Mouse (Mus musculus): Measurements from ENCODE around the gene H2-Aa. TPM values are rescaled to one million over a fixed set of nuclear protein-coding genes. Genes with fewer than 3 reads are reported as not detected.

H2-Aa gene
- polyA plus RNA-seq (2012; rRNA removed) (2.0 and 2.9 TPM in 2 replicates), polyA plus RNA-seq (2014; fragmentation: Nextera tagmentation; extraction: Ambion mirVana) (4.1 and 4.5 TPM in 2 replicates)

DNA sequence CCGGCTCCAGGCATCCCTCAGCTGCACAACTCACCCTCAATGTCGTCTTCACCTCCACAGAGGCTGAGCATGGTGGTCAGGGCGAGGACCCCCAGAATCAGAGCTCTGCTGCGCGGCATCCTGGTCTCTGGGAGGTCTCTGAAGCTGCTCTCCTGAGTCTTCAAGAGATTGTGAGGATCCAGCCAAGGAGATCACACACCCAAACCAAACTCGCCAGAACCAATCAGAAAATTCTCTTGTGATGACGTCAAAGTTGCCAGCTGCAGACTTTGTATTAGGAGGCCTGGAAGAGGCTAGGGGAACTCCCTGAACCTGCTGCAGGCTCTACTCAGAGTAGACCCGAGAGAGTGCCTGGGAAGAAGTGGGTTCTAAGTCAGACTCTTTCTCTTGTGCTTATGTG lies at the start of gene H2-Aa:
H2-Aa (minus strand) TSS at position 176 of the 400 bp plus-strand sequence.
- H3K9ac ChIP-seq (ENCODE audit: low read depth, low read length, severe bottlenecking) = no peak within 1 kb of the TSS
- H3K9me3 ChIP-seq (ENCODE audit: control insufficient read depth, low read length) = no peaks in the 10 kb centered on the region
- no peak for TF ChIP-seq POLR2A (IDR thresholded peaks at IDR 0.05; ENCODE audit: borderline replicate concordance, extremely low read depth, insufficient read depth, insufficient read length)
- H3K27me3 ChIP-seq (ENCODE audit: control insufficient read depth, insufficient read depth, low read length) = no peaks in the 10 kb centered on the region
- H3K27ac ChIP-seq (replicated peaks; ENCODE audit: low read depth, low read length) = no peak within 1 kb of the TSS
- H3K4me2 ChIP-seq (replicated peaks; ENCODE audit: low read depth, low read length, severe bottlenecking) = no peak within 1 kb of the TSS
- DNase-seq (ENCODE audit: low spot score) = peak; percentile 72
- 12% methylated on average over 8 of the region's 8 CpGs for WGBS
- H3K4me3 ChIP-seq (replicated peaks; ENCODE audit: low read length) = no peak within 1 kb of the TSS
- H3K4me1 ChIP-seq (ENCODE audit: control insufficient read depth, insufficient read depth, low read length) = no peaks in the 10 kb centered on the region
- peak; percentile 63; the same call in 1 of the 2 replicates for ATAC-seq (ENCODE audit: low FRiP score, low read depth)
- H3K36me3 ChIP-seq (ENCODE audit: control insufficient read depth, insufficient read depth, low read length) = no peaks in the 10 kb centered on the region

- DNase-seq (ENCODE audit: low spot score) = no peak
- Histone ChIP-seq H3K9me3 (ENCODE audit: control insufficient read depth, low read length) (no peaks in the 10 kb centered on the region), H3K27me3 (ENCODE audit: control insufficient read depth, insufficient read depth, low read length) (no peaks in the 10 kb centered on the region), H3K4me2 (replicated peaks; ENCODE audit: low read depth, low read length, severe bottlenecking) (no peak overlapping the region), H3K9ac (ENCODE audit: low read depth, low read length, severe bottlenecking) (no peak overlapping the region), H3K4me1 (ENCODE audit: control insufficient read depth, insufficient read depth, low read length) (no peaks in the 10 kb centered on the region), H3K27ac (replicated peaks; ENCODE audit: low read depth, low read length) (no peak overlapping the region), H3K4me3 (replicated peaks; ENCODE audit: low read length) (no peak overlapping the region), H3K36me3 (ENCODE audit: control insufficient read depth, insufficient read depth, low read length) (no peaks in the 10 kb centered on the region)
- no peak for TF ChIP-seq POLR2A (IDR thresholded peaks at IDR 0.05; ENCODE audit: borderline replicate concordance, extremely low read depth, insufficient read depth, insufficient read length)
- ATAC-seq (ENCODE audit: low FRiP score, low read depth) = no peak
- 96% methylated on average over 1 of the region's 1 CpGs for WGBS
These were observed 43.6 kb upstream of the H2-Aa start for GRCm38 (mm10) chr17:34331200-34331599.

DNA sequence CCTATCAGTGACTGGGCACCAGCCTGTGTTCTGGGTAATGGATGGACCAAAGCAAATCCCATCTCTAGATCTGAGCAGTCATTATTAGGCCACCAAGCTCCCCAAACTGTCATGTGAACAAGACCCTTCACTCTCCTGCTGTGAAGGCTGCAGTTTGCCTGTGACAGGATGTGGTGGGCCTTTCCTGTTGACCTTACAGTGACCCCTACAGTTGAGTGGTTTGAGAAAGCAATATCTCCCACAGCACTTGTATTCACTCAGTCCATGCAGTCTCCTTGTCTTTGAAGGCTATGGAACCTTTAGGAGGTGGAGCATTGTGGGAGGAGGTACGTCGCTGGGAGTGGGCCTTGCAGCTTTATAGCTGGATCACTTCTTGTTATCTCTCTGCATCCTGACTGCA lies 42.2 kb upstream of the H2-Aa start:
- Histone ChIP-seq H3K4me2 (replicated peaks; ENCODE audit: low read depth, low read length, severe bottlenecking) (no peak overlapping the region), H3K4me3 (replicated peaks; ENCODE audit: low read length) (no peak overlapping the region), H3K9ac (ENCODE audit: low read depth, low read length, severe bottlenecking) (no peak overlapping the region), H3K4me1 (ENCODE audit: control insufficient read depth, insufficient read depth, low read length) (no peaks in the 10 kb centered on the region), H3K27ac (replicated peaks; ENCODE audit: low read depth, low read length) (no peak overlapping the region), H3K9me3 (ENCODE audit: control insufficient read depth, low read length) (no peaks in the 10 kb centered on the region), H3K27me3 (ENCODE audit: control insufficient read depth, insufficient read depth, low read length) (no peaks in the 10 kb centered on the region), H3K36me3 (ENCODE audit: control insufficient read depth, insufficient read depth, low read length) (no peaks in the 10 kb centered on the region)
- ATAC-seq (ENCODE audit: low FRiP score, low read depth) (no peak), DNase-seq (ENCODE audit: low spot score) (no peak)
- no peak for TF ChIP-seq POLR2A (IDR thresholded peaks at IDR 0.05; ENCODE audit: borderline replicate concordance, extremely low read depth, insufficient read depth, insufficient read length)
- 42% methylated on average over 2 of the region's 2 CpGs for WGBS

DNA sequence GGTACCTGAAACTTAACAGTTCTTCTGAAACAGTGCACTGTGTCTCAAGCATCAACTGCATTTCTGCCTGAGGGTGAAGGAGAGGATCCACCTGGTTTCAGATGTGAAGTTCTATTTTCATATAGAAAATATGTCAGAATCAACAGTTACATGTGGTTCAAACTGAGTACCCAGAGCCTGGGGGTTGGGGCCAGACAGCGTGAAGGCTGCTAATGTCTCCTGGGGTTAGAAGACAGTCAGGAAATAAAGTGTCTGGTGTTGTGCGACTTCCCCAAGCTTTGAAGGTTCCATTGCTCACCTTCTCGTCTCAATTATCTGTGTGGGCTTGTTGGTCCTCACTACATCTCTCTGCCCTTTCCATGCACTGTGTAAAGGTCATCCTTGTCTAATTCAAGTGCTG lies 38.8 kb upstream of the H2-Aa start:
- Histone ChIP-seq H3K9me3 (ENCODE audit: control insufficient read depth, low read length) (no peaks in the 10 kb centered on the region), H3K4me3 (replicated peaks; ENCODE audit: low read length) (no peak overlapping the region), H3K36me3 (ENCODE audit: control insufficient read depth, insufficient read depth, low read length) (no peaks in the 10 kb centered on the region), H3K27ac (replicated peaks; ENCODE audit: low read depth, low read length) (no peak overlapping the region), H3K4me2 (replicated peaks; ENCODE audit: low read depth, low read length, severe bottlenecking) (no peak overlapping the region), H3K9ac (ENCODE audit: low read depth, low read length, severe bottlenecking) (no peak overlapping the region), H3K27me3 (ENCODE audit: control insufficient read depth, insufficient read depth, low read length) (no peaks in the 10 kb centered on the region), H3K4me1 (ENCODE audit: control insufficient read depth, insufficient read depth, low read length) (no peaks in the 10 kb centered on the region)
- DNase-seq (ENCODE audit: low spot score) = no peak
- ATAC-seq (ENCODE audit: low FRiP score, low read depth) = no peak
- WGBS = 76% methylated on average over 3 of the region's 3 CpGs
- TF ChIP-seq POLR2A (IDR thresholded peaks at IDR 0.05; ENCODE audit: borderline replicate concordance, extremely low read depth, insufficient read depth, insufficient read length) = no peak

DNA sequence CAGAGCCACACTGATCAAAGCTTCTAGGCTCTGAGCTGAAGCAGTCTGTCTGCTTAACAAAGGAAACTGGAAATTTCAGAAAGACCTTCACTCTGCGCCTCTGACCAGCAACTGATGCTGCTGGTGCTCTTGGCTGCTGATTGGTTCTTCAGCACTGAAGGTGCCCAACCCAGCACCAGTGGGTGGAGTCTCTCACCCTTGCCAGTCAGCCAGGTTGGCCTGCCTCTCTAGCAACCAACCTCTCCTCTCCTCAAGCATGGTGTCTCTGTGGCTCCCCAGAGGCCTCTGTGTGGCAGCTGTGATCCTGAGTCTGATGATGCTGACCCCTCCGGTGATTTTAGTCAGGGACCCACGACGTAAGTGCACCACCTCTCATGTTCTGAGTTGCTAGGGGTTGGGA lies 37.8 kb upstream of the H2-Aa start, which contains the start of gene H2-Eb2:
H2-Eb2 (plus strand) TSS at position 230 of the 400 bp plus-strand sequence.
- no peak for ATAC-seq (ENCODE audit: low FRiP score, low read depth)
- Histone ChIP-seq H3K36me3 (ENCODE audit: control insufficient read depth, insufficient read depth, low read length) (no peaks in the 10 kb centered on the region), H3K4me2 (replicated peaks; ENCODE audit: low read depth, low read length, severe bottlenecking) (no peak within 1 kb of the TSS), H3K9me3 (ENCODE audit: control insufficient read depth, low read length) (no peaks in the 10 kb centered on the region), H3K4me3 (replicated peaks; ENCODE audit: low read length) (no peak within 1 kb of the TSS), H3K27me3 (ENCODE audit: control insufficient read depth, insufficient read depth, low read length) (no peaks in the 10 kb centered on the region), H3K27ac (replicated peaks; ENCODE audit: low read depth, low read length) (no peak within 1 kb of the TSS), H3K9ac (ENCODE audit: low read depth, low read length, severe bottlenecking) (no peak within 1 kb of the TSS), H3K4me1 (ENCODE audit: control insufficient read depth, insufficient read depth, low read length) (no peaks in the 10 kb centered on the region)
- WGBS = 48% methylated on average over 4 of the region's 4 CpGs
- DNase-seq (ENCODE audit: low spot score) = no peak
- TF ChIP-seq POLR2A (IDR thresholded peaks at IDR 0.05; ENCODE audit: borderline replicate concordance, extremely low read depth, insufficient read depth, insufficient read length) = no peak

GRCm38 (mm10) chr17:34317275-34317674 lies 29.7 kb upstream of the H2-Aa start:
- Histone ChIP-seq H3K36me3 (ENCODE audit: control insufficient read depth, insufficient read depth, low read length) (no peaks in the 10 kb centered on the region), H3K27me3 (ENCODE audit: control insufficient read depth, insufficient read depth, low read length) (no peaks in the 10 kb centered on the region), H3K27ac (replicated peaks; ENCODE audit: low read depth, low read length) (no peak overlapping the region), H3K9me3 (ENCODE audit: control insufficient read depth, low read length) (no peaks in the 10 kb centered on the region), H3K4me1 (ENCODE audit: control insufficient read depth, insufficient read depth, low read length) (no peaks in the 10 kb centered on the region), H3K4me3 (replicated peaks; ENCODE audit: low read length) (no peak overlapping the region), H3K4me2 (replicated peaks; ENCODE audit: low read depth, low read length, severe bottlenecking) (no peak overlapping the region), H3K9ac (ENCODE audit: low read depth, low read length, severe bottlenecking) (no peak overlapping the region)
- DNase-seq (ENCODE audit: low spot score) (no peak), ATAC-seq (ENCODE audit: low FRiP score, low read depth) (no peak)
- no peak for TF ChIP-seq POLR2A (IDR thresholded peaks at IDR 0.05; ENCODE audit: borderline replicate concordance, extremely low read depth, insufficient read depth, insufficient read length)
- WGBS = 46% methylated on average over 2 of the region's 2 CpGs
